Mouse (Mus musculus) lung, postnatal 36 days (tissue): Measurements from ENCODE around the gene Ralgps2.
A peak's percentile ranks its signal among the peaks of the same experiment; 100 is the strongest.

Experiments used
- DNase-seq: peaks from one replicate; pipeline ENCODE4 v3.0.0; 2022; ENCODE audit warnings: mixed read lengths

The Ralgps2 gene

GRCm38 (mm10) chr1:156954216-156954615 lies 14.8 kb upstream of the Ralgps2 start:
- DNase-seq, result no peak

GRCm38 (mm10) chr1:156950354-156950753 lies 10.9 kb upstream of the Ralgps2 start:
- no peak for DNase-seq

- DNase-seq, result peak; percentile 21
These were observed 1.2 kb upstream of the Ralgps2 start for GRCm38 (mm10) chr1:156940584-156940983.

- no peak for DNase-seq
These were observed 706 bp upstream of the Ralgps2 start for GRCm38 (mm10) chr1:156940142-156940522.

- DNase-seq, result peak; percentile 69
These were observed 652 bp downstream of the Ralgps2 start for GRCm38 (mm10) chr1:156938705-156939242.

- DNase-seq, result no peak
These were observed 2.0 kb downstream of the Ralgps2 start for GRCm38 (mm10) chr1:156937436-156937835.

- DNase-seq, result no peak
These were observed 5.7 kb downstream of the Ralgps2 start for GRCm38 (mm10) chr1:156933712-156934111.

GRCm38 (mm10) chr1:156932036-156932774 lies 7.2 kb downstream of the Ralgps2 start:
- no peak for DNase-seq

- no peak for DNase-seq
These were observed 8.1 kb downstream of the Ralgps2 start for GRCm38 (mm10) chr1:156931106-156931870.

- DNase-seq, result no peak
These were observed 9.2 kb downstream of the Ralgps2 start for GRCm38 (mm10) chr1:156930263-156930662.

GRCm38 (mm10) chr1:156928255-156928654 lies 11.2 kb downstream of the Ralgps2 start:
- no peak for DNase-seq

GRCm38 (mm10) chr1:156923511-156923910 lies 15.9 kb downstream of the Ralgps2 start:
- no peak for DNase-seq

GRCm38 (mm10) chr1:156922921-156923320 lies 16.5 kb downstream of the Ralgps2 start:
- DNase-seq, result no peak

- peak; percentile 63 for DNase-seq
These were observed 18.0 kb downstream of the Ralgps2 start for GRCm38 (mm10) chr1:156921290-156921994.

GRCm38 (mm10) chr1:156917460-156917859 lies 22.0 kb downstream of the Ralgps2 start:
- DNase-seq, result peak; percentile 86

GRCm38 (mm10) chr1:156916361-156916760 lies 23.1 kb downstream of the Ralgps2 start:
- DNase-seq, result no peak

GRCm38 (mm10) chr1:156914942-156915341 lies 24.5 kb downstream of the Ralgps2 start:
- DNase-seq, result no peak

- DNase-seq, result no peak
These were observed 26.2 kb downstream of the Ralgps2 start for GRCm38 (mm10) chr1:156913190-156913589.

GRCm38 (mm10) chr1:156910948-156911347 lies 28.5 kb downstream of the Ralgps2 start:
- peak; percentile 5 for DNase-seq

GRCm38 (mm10) chr1:156909866-156910265 lies 29.6 kb downstream of the Ralgps2 start:
- DNase-seq, result no peak

GRCm38 (mm10) chr1:156909265-156909664 lies 30.2 kb downstream of the Ralgps2 start:
- DNase-seq, result no peak

- DNase-seq, result no peak
These were observed 33.8 kb downstream of the Ralgps2 start for GRCm38 (mm10) chr1:156905660-156906059.

- DNase-seq, result no peak
These were observed 35.5 kb downstream of the Ralgps2 start for GRCm38 (mm10) chr1:156903899-156904298.
